Mouse (Mus musculus): ENCODE results near the gene Cdkn1a. TPM values are rescaled to one million over a fixed set of nuclear protein-coding genes. Genes with fewer than 3 reads are reported as not detected.
"Not testable (repeated sequence)": the region's sequence is repeated elsewhere in the genome, so short reads cannot be mapped to it uniquely, and the experiment has no call there.

The Cdkn1a gene
- polyA plus RNA-seq (2012; rRNA removed), result 28.4 and 31.1 TPM in 2 replicates

DNA sequence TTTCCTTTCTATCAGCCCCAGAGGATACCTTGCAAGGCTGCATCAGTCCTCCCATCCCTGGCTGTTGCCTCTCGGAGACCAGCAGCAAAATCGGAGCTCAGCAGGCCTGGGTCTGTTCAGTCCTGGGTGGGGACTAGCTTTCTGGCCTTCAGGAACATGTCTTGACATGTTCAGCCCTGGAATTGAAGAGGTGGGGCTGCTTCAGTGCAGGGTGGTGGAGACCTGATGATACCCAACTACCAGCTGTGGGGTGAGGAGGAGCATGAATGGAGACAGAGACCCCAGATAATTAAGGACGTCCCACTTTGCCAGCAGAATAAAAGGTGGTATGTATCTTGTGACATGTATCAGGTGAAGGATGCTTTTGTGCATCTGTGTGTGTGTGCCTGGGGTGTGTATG, at the start of gene Cdkn1a:
Gene Cdkn1a, plus strand, starts transcription at position 201 of the 400 bp plus-strand sequence.
- Histone ChIP-seq H3K36me3 (ENCODE audit: control insufficient read depth, insufficient read depth, low read length) (no peaks in the 10 kb centered on the region), H3K4me3 (ENCODE audit: control insufficient read depth, insufficient read depth, low read length) (no peak within 1 kb of the TSS), H3K27ac (ENCODE audit: control insufficient read depth, insufficient read depth, low read length) (no peak within 1 kb of the TSS), H3K4me1 (replicated peaks; ENCODE audit: control insufficient read depth, insufficient read depth, low read length) (peaks cover 22% of the 10 kb centered on the region), H3K27me3 (ENCODE audit: control insufficient read depth, insufficient read depth, low read length) (peaks cover 10% of the 10 kb centered on the region; the same call in 1 of the 2 replicates)
- WGBS, result 95% methylated on average over 3 of the region's 3 CpGs
- DNase-seq, result no peak
- TF ChIP-seq CTCF (IDR thresholded peaks at IDR 0.05; ENCODE audit: borderline replicate concordance, control insufficient read depth, extremely low read depth, insufficient read depth, low read length, poor library complexity), result no peak
- no peak for TF ChIP-seq POLR2A (IDR thresholded peaks at IDR 0.05; ENCODE audit: control insufficient read depth, extremely low read depth, insufficient read depth, low read length, poor library complexity)

DNA sequence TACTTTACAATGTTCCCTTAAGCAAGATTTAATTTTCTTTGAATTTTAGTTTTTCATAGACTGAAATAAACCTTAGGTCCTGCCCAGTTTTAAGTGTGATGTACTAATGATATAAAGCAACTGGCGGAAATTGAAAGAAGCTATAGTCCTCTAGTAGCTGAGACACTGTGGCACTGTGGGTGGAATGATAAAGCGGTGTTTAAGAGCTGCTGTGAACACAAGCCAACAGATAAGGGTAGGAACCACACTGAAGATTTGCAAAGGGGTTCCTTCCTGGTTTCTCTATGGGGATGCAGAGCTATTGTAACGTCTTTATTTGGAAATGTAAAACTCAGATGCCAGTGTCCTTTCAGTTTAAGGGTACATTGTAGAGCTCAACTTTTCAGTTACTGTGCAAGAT, 49.1 kb upstream of the Cdkn1a start:
- not testable (repeated sequence) for H3K27ac ChIP-seq (ENCODE audit: control insufficient read depth, insufficient read depth, low read length); H3K27me3 ChIP-seq (ENCODE audit: control insufficient read depth, insufficient read depth, low read length); DNase-seq; H3K4me1 ChIP-seq (replicated peaks; ENCODE audit: control insufficient read depth, insufficient read depth, low read length); H3K4me3 ChIP-seq (ENCODE audit: control insufficient read depth, insufficient read depth, low read length)
- 82% methylated on average over 3 of the region's 3 CpGs for WGBS
- peaks cover 85% of the 10 kb centered on the region for H3K36me3 ChIP-seq (ENCODE audit: control insufficient read depth, insufficient read depth, low read length)

DNA sequence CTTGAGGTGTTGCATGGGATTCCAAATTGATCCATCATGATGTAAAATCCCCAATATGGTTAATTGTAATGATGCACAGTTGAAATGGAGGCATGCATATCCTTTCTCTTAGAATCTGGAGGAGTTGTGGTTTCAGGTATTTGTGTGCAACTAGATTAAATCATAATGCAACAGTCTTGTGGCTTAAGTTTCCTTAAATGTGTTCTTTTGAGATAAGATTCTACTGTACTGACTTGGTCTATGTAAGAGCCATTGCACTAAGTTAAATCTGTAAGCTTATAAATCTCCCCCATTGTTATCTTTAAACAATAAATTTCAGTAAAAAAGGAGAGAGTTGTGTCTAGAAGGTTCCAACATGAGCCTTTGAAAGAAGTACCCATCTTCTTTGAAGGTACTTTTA, 48.2 kb upstream of the Cdkn1a start:
- TF ChIP-seq POLR2A (IDR thresholded peaks at IDR 0.05; ENCODE audit: control insufficient read depth, extremely low read depth, insufficient read depth, low read length, poor library complexity), result no peak
- TF ChIP-seq CTCF (IDR thresholded peaks at IDR 0.05; ENCODE audit: borderline replicate concordance, control insufficient read depth, extremely low read depth, insufficient read depth, low read length, poor library complexity), result no peak
- Histone ChIP-seq H3K4me1 (replicated peaks; ENCODE audit: control insufficient read depth, insufficient read depth, low read length) (peaks cover 7% of the 10 kb centered on the region), H3K27me3 (ENCODE audit: control insufficient read depth, insufficient read depth, low read length) (no peaks in the 10 kb centered on the region), H3K4me3 (ENCODE audit: control insufficient read depth, insufficient read depth, low read length) (no peak overlapping the region), H3K27ac (ENCODE audit: control insufficient read depth, insufficient read depth, low read length) (no peak overlapping the region), H3K36me3 (ENCODE audit: control insufficient read depth, insufficient read depth, low read length) (peaks cover 79% of the 10 kb centered on the region)
- no peak for DNase-seq

DNA sequence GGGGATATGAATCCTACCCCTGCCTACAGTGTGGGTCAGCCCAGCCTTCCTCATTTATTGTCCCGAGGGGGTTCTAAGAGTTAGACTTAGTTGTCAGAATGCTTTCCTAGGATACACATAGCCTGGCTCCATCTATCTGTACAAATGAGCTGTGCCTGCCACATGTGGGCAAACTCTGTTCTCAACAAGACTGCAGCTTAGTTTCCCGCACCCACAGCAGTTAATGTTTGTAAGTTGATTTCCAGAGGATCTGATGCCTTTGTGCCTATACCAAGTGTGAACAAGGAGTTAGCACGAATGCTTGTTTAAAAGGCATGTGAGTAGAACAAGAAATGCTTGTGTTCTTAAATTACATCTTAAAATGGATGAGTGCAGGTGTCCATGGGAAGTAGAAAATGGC, 47.2 kb upstream of the Cdkn1a start:
- H3K27me3 ChIP-seq (ENCODE audit: control insufficient read depth, insufficient read depth, low read length), result no peaks in the 10 kb centered on the region
- no peak overlapping the region for H3K4me3 ChIP-seq (ENCODE audit: control insufficient read depth, insufficient read depth, low read length)
- peaks cover 69% of the 10 kb centered on the region for H3K36me3 ChIP-seq (ENCODE audit: control insufficient read depth, insufficient read depth, low read length)
- TF ChIP-seq CTCF (IDR thresholded peaks at IDR 0.05; ENCODE audit: borderline replicate concordance, control insufficient read depth, extremely low read depth, insufficient read depth, low read length, poor library complexity), result no peak
- TF ChIP-seq POLR2A (IDR thresholded peaks at IDR 0.05; ENCODE audit: control insufficient read depth, extremely low read depth, insufficient read depth, low read length, poor library complexity), result no peak
- peaks cover 4% of the 10 kb centered on the region for H3K4me1 ChIP-seq (replicated peaks; ENCODE audit: control insufficient read depth, insufficient read depth, low read length)
- DNase-seq, result no peak
- WGBS, result 95% methylated on average over 3 of the region's 3 CpGs
- no peak overlapping the region for H3K27ac ChIP-seq (ENCODE audit: control insufficient read depth, insufficient read depth, low read length)

DNA sequence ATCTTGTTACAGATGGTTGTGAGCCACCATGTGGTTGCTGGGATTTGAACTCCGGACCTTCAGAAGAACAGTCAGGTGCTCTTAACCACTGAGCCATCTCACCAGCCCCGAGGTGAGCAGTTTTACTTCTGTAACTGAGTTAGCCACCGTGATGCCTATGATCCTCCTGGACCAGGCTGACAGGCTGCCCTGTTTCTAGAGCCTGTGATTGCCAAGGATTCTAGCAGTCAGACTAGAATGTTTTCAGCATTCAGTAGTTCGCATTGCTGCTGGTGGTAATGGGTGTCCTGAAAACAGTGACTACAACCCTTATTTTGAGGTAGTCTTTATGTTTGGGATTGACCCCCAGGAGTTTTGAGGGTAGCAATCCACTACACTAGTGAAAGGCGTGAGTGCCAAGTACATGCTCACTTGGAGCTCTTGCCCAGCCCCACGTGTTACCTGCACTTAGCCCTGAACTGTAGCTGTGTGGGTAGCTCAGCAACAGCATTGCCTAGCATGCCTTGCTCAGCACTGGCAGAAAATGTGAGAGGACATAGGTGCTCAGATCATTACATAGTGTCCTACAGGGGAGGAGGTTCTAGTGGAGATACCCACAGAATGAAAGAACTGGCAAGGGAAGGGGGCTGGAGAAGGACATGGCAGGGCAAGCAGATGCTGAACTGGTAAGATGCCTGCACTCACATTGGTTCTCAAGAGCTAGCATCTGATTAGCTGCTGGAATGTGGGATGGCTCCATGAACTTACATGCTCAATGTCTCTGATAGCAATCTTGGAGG, 46.4 kb upstream of the Cdkn1a start:
- DNase-seq, result no peak
- Histone ChIP-seq H3K36me3 (ENCODE audit: control insufficient read depth, insufficient read depth, low read length) (peaks cover 62% of the 10 kb centered on the region), H3K27ac (ENCODE audit: control insufficient read depth, insufficient read depth, low read length) (no peak overlapping the region), H3K4me3 (ENCODE audit: control insufficient read depth, insufficient read depth, low read length) (no peak overlapping the region), H3K27me3 (ENCODE audit: control insufficient read depth, insufficient read depth, low read length) (no peaks in the 10 kb centered on the region), H3K4me1 (replicated peaks; ENCODE audit: control insufficient read depth, insufficient read depth, low read length) (peaks cover 4% of the 10 kb centered on the region)
- 88% methylated on average over 6 of the region's 6 CpGs for WGBS
- TF ChIP-seq POLR2A (IDR thresholded peaks at IDR 0.05; ENCODE audit: control insufficient read depth, extremely low read depth, insufficient read depth, low read length, poor library complexity) (no peak), CTCF (IDR thresholded peaks at IDR 0.05; ENCODE audit: borderline replicate concordance, control insufficient read depth, extremely low read depth, insufficient read depth, low read length, poor library complexity) (no peak)

DNA sequence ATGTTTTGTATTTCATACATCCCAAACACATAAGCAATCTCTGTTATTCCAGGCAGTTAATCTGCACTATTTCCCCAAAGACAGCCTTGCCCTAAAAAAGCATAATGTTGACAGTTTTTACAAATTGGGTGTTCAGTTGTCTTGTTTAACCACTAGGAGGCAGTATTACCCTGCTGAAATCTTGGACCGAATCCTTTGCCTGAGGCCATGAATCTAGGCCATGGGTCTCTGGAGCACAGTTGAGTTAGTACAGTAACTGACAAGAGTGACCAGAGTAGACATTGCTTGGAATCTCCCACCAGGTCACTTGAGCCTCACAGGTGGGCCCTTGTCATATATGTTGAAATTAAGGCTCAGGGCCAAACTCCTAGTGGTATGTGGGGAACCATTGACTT, 45.9 kb upstream of the Cdkn1a start:
- Histone ChIP-seq H3K4me1 (replicated peaks; ENCODE audit: control insufficient read depth, insufficient read depth, low read length) (no peaks in the 10 kb centered on the region; the same call in none of the 2 replicates), H3K4me3 (ENCODE audit: control insufficient read depth, insufficient read depth, low read length) (no peak overlapping the region), H3K27ac (ENCODE audit: control insufficient read depth, insufficient read depth, low read length) (no peak overlapping the region), H3K36me3 (ENCODE audit: control insufficient read depth, insufficient read depth, low read length) (peaks cover 56% of the 10 kb centered on the region), H3K27me3 (ENCODE audit: control insufficient read depth, insufficient read depth, low read length) (no peaks in the 10 kb centered on the region)
- TF ChIP-seq CTCF (IDR thresholded peaks at IDR 0.05; ENCODE audit: borderline replicate concordance, control insufficient read depth, extremely low read depth, insufficient read depth, low read length, poor library complexity), result no peak
- TF ChIP-seq POLR2A (IDR thresholded peaks at IDR 0.05; ENCODE audit: control insufficient read depth, extremely low read depth, insufficient read depth, low read length, poor library complexity), result no peak
- DNase-seq, result no peak
- WGBS, result 86% methylated on average over 1 of the region's 1 CpGs
